Mouse (Mus musculus) forebrain, embryonic 12.5 days (tissue): ENCODE data around the gene Zfp553. TPM values are rescaled to one million over a fixed set of nuclear protein-coding genes. Genes with fewer than 3 reads are reported as not detected.

Source experiments
- ATAC-seq: fragments of 200-750 bp; cut with Nextera tagmentation; 2 replicates; pipeline ENCODE4 v1.8.0; 2017; ENCODE audit warnings: moderate TSS enrichment; ENCODE audit not compliant: low FRiP score
- H3K27ac ChIP-seq: fragments of 300-500 bp; sonication (generic); 2 replicates; pipeline ENCODE4 v1.5.1; 2016; ENCODE audit warnings: mild to moderate bottlenecking
- H3K27me3 ChIP-seq: fragments of 300-500 bp; sonication (generic); 2 replicates; pipeline ENCODE4 v1.6.1; 2016; ENCODE audit warnings: mild to moderate bottlenecking
- H3K36me3 ChIP-seq: fragments of 300-500 bp; sonication (generic); replicated peaks from 2 replicates; pipeline ENCODE4 v1.6.1; 2016; ENCODE audit warnings: mild to moderate bottlenecking
- H3K4me1 ChIP-seq: fragments of 300-500 bp; sonication (generic); 2 replicates; pipeline ENCODE4 v1.6.1; 2016
- H3K4me2 ChIP-seq: fragments of 300-500 bp; sonication (generic); 2 replicates; pipeline ENCODE4 v1.6.1; 2016; ENCODE audit warnings: mild to moderate bottlenecking, moderate library complexity
- H3K4me3 ChIP-seq: fragments of 300-500 bp; sonication (generic); replicated peaks from 2 replicates; pipeline ENCODE4 v1.5.1; 2016; ENCODE audit warnings: mild to moderate bottlenecking
- H3K9ac ChIP-seq: fragments of 300-500 bp; sonication (generic); 2 replicates; pipeline ENCODE4 v1.6.1; 2016; ENCODE audit warnings: mild to moderate bottlenecking
- H3K9me3 ChIP-seq: fragments of 300-500 bp; sonication (generic); 2 replicates; pipeline ENCODE4 v1.6.1; 2016
- WGBS: fragments of 180-500 bp; shearing (Covaris S2); methylation state at CpG from one replicate; pipeline ENCODE4 v1.1.7; 2016; 5-methylcytosine and 5-hydroxymethylcytosine counted together
- polyA plus RNA-seq: library from polyadenylated mRNA; unstranded; fragments of >200 nt; fragmentation: Nextera tagmentation; extraction: Ambion mirVana; gene quantifications from 2 replicates; pipeline ENCODE4 v1.2.1, GENCODE M21; 2016

The Zfp553 gene
- polyA plus RNA-seq, 1 experiment from 2014 or later, result 80.2 TPM

DNA sequence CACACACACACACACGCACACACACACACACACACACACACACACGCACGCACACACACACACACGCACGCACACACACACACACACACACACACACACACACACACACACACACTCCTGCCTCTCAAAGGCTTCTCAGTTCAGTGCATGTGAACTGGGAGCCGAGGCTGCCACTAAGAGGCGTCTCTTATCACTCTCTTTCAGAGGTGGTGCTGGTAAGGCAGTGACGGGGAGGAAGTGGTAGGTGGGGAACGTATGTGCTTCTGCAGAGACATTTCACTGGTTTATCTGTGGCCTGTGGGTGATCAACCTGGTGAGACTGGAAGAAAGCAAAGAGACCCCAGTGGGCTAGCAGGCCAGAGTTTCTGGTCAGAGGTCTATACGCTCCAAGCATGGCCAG lies 52.3 kb downstream of the Zfp553 start:
- Histone ChIP-seq H3K4me1 (no peaks in the 10 kb centered on the region; the same call in 1 of the 2 replicates), H3K4me3 (no peak overlapping the region), H3K4me2 (no peak overlapping the region), H3K36me3 (no peaks in the 10 kb centered on the region), H3K9me3 (peaks cover 19% of the 10 kb centered on the region), H3K27me3 (no peaks in the 10 kb centered on the region; the same call in 1 of the 2 replicates), H3K27ac (no peak overlapping the region), H3K9ac (no peak overlapping the region)
- ATAC-seq, result no peak
- WGBS, result 76% methylated on average over 10 of the region's 10 CpGs

Other genes with a start within 250 kb of the Zfp553 start
- gene Mvp, start 218.4 kb upstream of the Zfp553 start, polyA plus RNA-seq, result 4.2 and 4.6 TPM in 2 replicates
- gene Pagr1b, start 216.6 kb upstream of the Zfp553 start, polyA plus RNA-seq, result 0.38 and 0.56 TPM in 2 replicates
- gene Pagr1a, start 215.7 kb upstream of the Zfp553 start, polyA plus RNA-seq, result 51.4 and 66.8 TPM in 2 replicates
- gene Gm42742, start 212.0 kb upstream of the Zfp553 start, polyA plus RNA-seq, result 53.3 and 75.4 TPM in 2 replicates
- 5.0 and 6.5 TPM in 2 replicates for gene Prrt2, start 211.8 kb upstream of the Zfp553 start, polyA plus RNA-seq
- gene Maz, start 206.0 kb upstream of the Zfp553 start, polyA plus RNA-seq, result 95.2 and 113 TPM in 2 replicates
- gene Kif22, start 190.6 kb upstream of the Zfp553 start, polyA plus RNA-seq, result 163 and 170 TPM in 2 replicates
- not detected in 2 replicates for gene Zg16, start 145.7 kb upstream of the Zfp553 start, polyA plus RNA-seq
- 0.88 and 0.91 TPM in 2 replicates for gene AI467606, start 141.7 kb upstream of the Zfp553 start, polyA plus RNA-seq
- 2.0 and 2.4 TPM in 2 replicates for gene Qprt, start 110.8 kb upstream of the Zfp553 start, polyA plus RNA-seq
- 0.23 TPM in 1 of 2 replicates, not detected in the other for gene Spn, start 95.2 kb upstream of the Zfp553 start, polyA plus RNA-seq
- 104 and 108 TPM in 2 replicates for gene Cd2bp2, start 37.0 kb upstream of the Zfp553 start, polyA plus RNA-seq
- gene Tbc1d10b, start 24.6 kb upstream of the Zfp553 start, polyA plus RNA-seq, result 30.8 and 34.3 TPM in 2 replicates
- 9.2 and 10.1 TPM in 2 replicates for gene Mylpf, start 24.2 kb upstream of the Zfp553 start, polyA plus RNA-seq
- gene Sept1, start 69 bp downstream of the Zfp553 start, polyA plus RNA-seq, result 42.6 and 43.4 TPM in 2 replicates
- gene Zfp771, start 11.2 kb downstream of the Zfp553 start, polyA plus RNA-seq, result 53.3 and 60.3 TPM in 2 replicates
- 208 and 224 TPM in 2 replicates for gene Dctpp1, start 27.6 kb downstream of the Zfp553 start, polyA plus RNA-seq
- gene Sephs2, start 41.0 kb downstream of the Zfp553 start, polyA plus RNA-seq, result 73.7 and 81.6 TPM in 2 replicates
- 0.26 and 0.47 TPM in 2 replicates for gene Itgal, start 63.2 kb downstream of the Zfp553 start, polyA plus RNA-seq
- 16.3 and 18.4 TPM in 2 replicates for gene Zfp768, start 112.5 kb downstream of the Zfp553 start, polyA plus RNA-seq
- gene Zfp747, start 143.0 kb downstream of the Zfp553 start, polyA plus RNA-seq, result 6.9 and 9.1 TPM in 2 replicates
- 5.2 and 5.6 TPM in 2 replicates for gene 9130019O22Rik, start 154.1 kb downstream of the Zfp553 start, polyA plus RNA-seq
- 5.2 and 5.5 TPM in 2 replicates for gene E430018J23Rik, start 160.6 kb downstream of the Zfp553 start, polyA plus RNA-seq
- 5.3 and 6.4 TPM in 2 replicates for gene Zfp764, start 173.8 kb downstream of the Zfp553 start, polyA plus RNA-seq
- 32.3 and 36.4 TPM in 2 replicates for gene Zfp688, start 189.0 kb downstream of the Zfp553 start, polyA plus RNA-seq
- gene Zfp689, start 216.1 kb downstream of the Zfp553 start, polyA plus RNA-seq, result 16.0 and 18.8 TPM in 2 replicates
- 63.0 and 64.7 TPM in 2 replicates for gene Prr14, start 226.6 kb downstream of the Zfp553 start, polyA plus RNA-seq
- 10.4 and 12.3 TPM in 2 replicates for gene Fbrs, start 246.1 kb downstream of the Zfp553 start, polyA plus RNA-seq